Mouse (Mus musculus) embryonic fibroblast, embryonic 13.5 days (primary cell): ENCODE results near the gene Arf3. TPM values are rescaled to one million over a fixed set of nuclear protein-coding genes. Genes with fewer than 3 reads are reported as not detected.

Experiments
- H3K27ac ChIP-seq: 2 replicates; pipeline ENCODE4 v1.5.1; 2012; ENCODE audit warnings: low read length, control low read depth, inconsistent platforms; ENCODE audit not compliant: insufficient read depth
- H3K4me1 ChIP-seq: 2 replicates; pipeline ENCODE4 v1.6.1; 2011; ENCODE audit warnings: low read length; ENCODE audit not compliant: control insufficient read depth, insufficient read depth
- H3K4me3 ChIP-seq: 2 replicates; pipeline ENCODE4 v1.5.1; 2011; ENCODE audit warnings: mild to moderate bottlenecking, control low read depth, low read length; ENCODE audit not compliant: insufficient read depth
- CTCF ChIP-seq: IDR thresholded peaks from 2 replicates; pipeline ENCODE4 v1.5.1; 2011; ENCODE audit warnings: mild to moderate bottlenecking, control low read depth, low read length, moderate library complexity, borderline replicate concordance; ENCODE audit not compliant: insufficient read depth
- POLR2A ChIP-seq: IDR thresholded peaks from 2 replicates; pipeline ENCODE4 v1.6.1; 2011; ENCODE audit warnings: low read depth, mild to moderate bottlenecking, control low read depth, low read length, moderate library complexity
- polyA plus RNA-seq: library from polyadenylated mRNA; stranded (reverse); fragments of >200 nt; gene quantifications from 2 replicates; pipeline ENCODE4 v1.2.4, GENCODE M21; 2011; ENCODE audit warnings: low read depth; ENCODE audit not compliant: missing spikeins, insufficient read length

Arf3 gene
- polyA plus RNA-seq, 1 experiment: 91.3 TPM

- H3K4me1 ChIP-seq: peaks cover 3% of the 10 kb centered on the region; the same call in 1 of the 2 replicates
- peak overlapping the region; percentile 8; the same call in 1 of the 2 replicates for H3K4me3 ChIP-seq
- TF ChIP-seq CTCF (no peak), POLR2A (no peak)
- H3K27ac ChIP-seq: no peak overlapping the region
Observed at GRCm38 (mm10) chr15:98791221-98791620, 28.2 kb upstream of the Arf3 start.

DNA sequence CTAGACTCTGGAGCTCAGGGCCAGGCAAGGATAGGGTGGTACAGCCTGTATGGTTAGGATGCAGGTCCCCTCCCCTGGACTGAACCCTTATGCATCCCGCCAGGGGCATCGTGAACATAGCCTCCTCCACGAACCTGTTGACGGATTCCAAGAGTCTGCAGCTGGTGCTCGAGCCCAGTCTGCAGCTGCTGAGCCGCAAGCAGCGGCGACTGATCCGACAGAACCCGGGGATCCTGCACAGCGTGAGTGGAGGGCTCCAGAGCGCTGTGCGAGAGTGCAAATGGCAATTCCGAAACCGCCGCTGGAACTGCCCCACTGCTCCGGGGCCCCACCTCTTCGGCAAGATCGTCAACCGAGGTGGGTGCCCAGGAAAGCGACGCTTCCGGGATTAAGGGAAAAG, 27.7 kb upstream of the Arf3 start:
- no peak overlapping the region for H3K27ac ChIP-seq
- peaks cover 3% of the 10 kb centered on the region; the same call in 1 of the 2 replicates for H3K4me1 ChIP-seq
- peak overlapping the region; percentile 8; the same call in 1 of the 2 replicates for H3K4me3 ChIP-seq
- TF ChIP-seq CTCF (no peak), POLR2A (no peak)

GRCm38 (mm10) chr15:98789661-98790535, 26.9 kb upstream of the Arf3 start, which contains the start of gene Wnt1:
TSS of gene Wnt1 (plus strand) at chr15:98789857.
- Histone ChIP-seq H3K4me1 (peaks cover 3% of the 10 kb centered on the region; the same call in 1 of the 2 replicates), H3K4me3 (0 out of 2 replicates have a peak within 1 kb of the TSS, but pooled peaks have one; percentile 8), H3K27ac (no peak within 1 kb of the TSS)
- no peak for TF ChIP-seq POLR2A
- peak; percentile 72 for TF ChIP-seq CTCF

GRCm38 (mm10) chr15:98788972-98789660, 26.1 kb upstream of the Arf3 start:
- Histone ChIP-seq H3K27ac (no peak overlapping the region), H3K4me1 (peaks cover 3% of the 10 kb centered on the region; the same call in 1 of the 2 replicates), H3K4me3 (no peak overlapping the region)
- TF ChIP-seq POLR2A (no peak), CTCF (no peak)

DNA sequence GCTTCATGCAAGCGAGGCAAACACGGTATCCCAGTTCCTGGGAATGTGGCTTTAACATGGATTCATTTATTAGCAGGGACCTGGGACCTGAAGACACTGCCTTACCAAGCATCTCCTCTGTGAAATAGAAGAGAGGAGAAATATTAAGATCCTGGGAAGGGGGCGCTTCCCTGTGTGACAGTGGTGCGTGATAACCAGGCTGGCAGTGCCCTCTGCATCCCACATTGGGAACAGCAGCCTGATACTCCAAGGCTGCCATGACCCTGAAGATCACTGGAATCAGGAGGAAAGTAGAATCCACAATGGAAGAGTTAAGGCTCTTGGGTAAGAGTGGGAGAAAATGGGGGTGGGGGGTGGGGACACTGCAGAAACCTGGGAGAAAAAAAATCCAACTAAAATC, 24.9 kb upstream of the Arf3 start:
- peaks cover 3% of the 10 kb centered on the region; the same call in 1 of the 2 replicates for H3K4me1 ChIP-seq
- TF ChIP-seq CTCF (peak; percentile 88; the same call in 1 of the 2 replicates), POLR2A (no peak)
- H3K27ac ChIP-seq: no peak overlapping the region
- H3K4me3 ChIP-seq: no peak overlapping the region

GRCm38 (mm10) chr15:98785744-98786143, 22.7 kb upstream of the Arf3 start:
- Histone ChIP-seq H3K27ac (no peak overlapping the region), H3K4me1 (peaks cover 7% of the 10 kb centered on the region; the same call in 1 of the 2 replicates), H3K4me3 (no peak overlapping the region)
- TF ChIP-seq POLR2A (no peak), CTCF (peak; percentile 31; the same call in 1 of the 2 replicates)

GRCm38 (mm10) chr15:98781166-98781565, 18.2 kb upstream of the Arf3 start:
- no peak for TF ChIP-seq POLR2A
- Histone ChIP-seq H3K4me3 (no peak overlapping the region), H3K4me1 (peaks cover 19% of the 10 kb centered on the region), H3K27ac (peak overlapping the region; percentile 60; the same call in 1 of the 2 replicates)

GRCm38 (mm10) chr15:98780573-98780972, 17.6 kb upstream of the Arf3 start:
- TF ChIP-seq POLR2A: no peak
- TF ChIP-seq CTCF: peak; percentile 16; the same call in 1 of the 2 replicates
- Histone ChIP-seq H3K4me3 (no peak overlapping the region), H3K4me1 (peaks cover 19% of the 10 kb centered on the region), H3K27ac (peak overlapping the region; percentile 60)

DNA sequence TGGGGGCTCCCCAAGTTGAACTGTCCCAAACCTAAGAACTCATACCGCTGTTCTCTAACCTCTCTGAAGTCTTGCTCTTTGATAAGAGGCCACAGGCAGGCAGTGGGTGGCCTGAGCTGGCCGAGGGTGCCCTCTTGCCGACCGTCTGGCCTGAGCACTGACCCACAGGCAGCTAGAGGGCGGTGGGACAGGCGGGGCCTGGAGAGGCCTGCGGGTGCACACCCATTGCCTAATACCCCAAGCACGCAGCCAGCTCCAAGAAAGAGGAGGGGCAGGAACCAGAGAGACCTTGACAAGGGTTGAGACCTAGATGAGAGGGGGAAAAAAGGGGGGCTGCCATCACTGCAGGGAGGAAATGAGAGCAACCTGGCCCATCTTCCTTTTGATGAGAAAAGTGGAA, 17.1 kb upstream of the Arf3 start:
- no peak for TF ChIP-seq CTCF
- 0 out of 2 replicates have a peak, but pooled peaks have one; percentile 20 for TF ChIP-seq POLR2A
- no peak overlapping the region for H3K4me3 ChIP-seq
- peaks cover 19% of the 10 kb centered on the region for H3K4me1 ChIP-seq
- H3K27ac ChIP-seq: peak overlapping the region; percentile 60

DNA sequence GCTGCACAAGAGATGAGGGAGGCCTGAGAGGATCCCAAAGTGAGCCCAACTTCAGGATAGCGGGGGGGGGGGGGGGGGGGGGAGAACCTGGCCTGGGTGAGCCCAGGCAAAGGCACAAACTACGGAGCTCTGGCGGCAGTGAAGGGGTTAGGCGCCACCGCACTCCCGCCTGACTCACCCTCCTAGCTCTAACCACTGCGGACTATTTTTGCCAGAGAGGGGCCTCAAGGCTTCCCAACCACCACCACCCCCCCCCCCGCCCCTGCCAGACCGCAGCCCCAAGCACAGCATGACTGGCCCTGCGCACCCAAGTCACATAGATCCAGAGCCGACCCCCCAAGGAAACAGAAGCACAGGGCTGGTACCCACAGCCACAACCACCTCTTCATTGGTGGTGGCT, 15.8 kb upstream of the Arf3 start:
- Histone ChIP-seq H3K4me1 (peaks cover 23% of the 10 kb centered on the region), H3K27ac (peak overlapping the region; percentile 23; the same call in 1 of the 2 replicates), H3K4me3 (no peak overlapping the region)
- no peak for TF ChIP-seq CTCF
- no peak for TF ChIP-seq POLR2A
